Mouse (Mus musculus) stomach, embryonic 15.5 days (tissue): ENCODE measurements at regions not wholly inside any gene's neighbourhood (a gene's known extent, or its start where the extent isn't known, plus 50 kb on each side); places are given as distances from the start of the nearest gene placed in this dataset.

ENCODE experiments used
- ATAC-seq: fragments of 200-750 bp; cut with Nextera tagmentation; 2 replicates; pipeline ENCODE4 v1.8.0; 2017; ENCODE audit warnings: low read depth, moderate number of reproducible peaks, moderate TSS enrichment; ENCODE audit not compliant: insufficient read depth, low FRiP score
- H3K27ac ChIP-seq: fragments of 300-500 bp; sonication (generic); 2 replicates; pipeline ENCODE4 v1.5.1; 2015; ENCODE audit warnings: mild to moderate bottlenecking, inconsistent platforms
- H3K27me3 ChIP-seq: fragments of 300-500 bp; sonication (generic); replicated peaks from 2 replicates; pipeline ENCODE4 v1.6.1; 2015; ENCODE audit warnings: inconsistent platforms
- H3K36me3 ChIP-seq: fragments of 300-500 bp; sonication (generic); 2 replicates; pipeline ENCODE4 v1.6.1; 2015; ENCODE audit warnings: inconsistent platforms
- H3K4me1 ChIP-seq: fragments of 300-500 bp; sonication (generic); 2 replicates; pipeline ENCODE4 v1.6.1; 2015; ENCODE audit warnings: inconsistent platforms
- H3K4me2 ChIP-seq: fragments of 300-500 bp; sonication (generic); 2 replicates; pipeline ENCODE4 v1.6.1; 2015; ENCODE audit warnings: mild to moderate bottlenecking, inconsistent platforms
- H3K4me3 ChIP-seq: fragments of 300-500 bp; sonication (generic); replicated peaks from 2 replicates; pipeline ENCODE4 v1.5.1; 2015; ENCODE audit warnings: inconsistent platforms
- H3K9ac ChIP-seq: fragments of 300-500 bp; sonication (generic); 2 replicates; pipeline ENCODE4 v1.6.1; 2015; ENCODE audit warnings: inconsistent platforms
- H3K9me3 ChIP-seq: fragments of 300-500 bp; sonication (generic); 2 replicates; pipeline ENCODE4 v1.6.1; 2016; ENCODE audit warnings: inconsistent platforms
- WGBS: fragments of 180-500 bp; shearing (Covaris S2); methylation state at CpG from one replicate; pipeline ENCODE4 v1.1.7; 2015; 5-methylcytosine and 5-hydroxymethylcytosine counted together

- Histone ChIP-seq H3K4me1 (peaks cover 3% of the 10 kb centered on the region; the same call in 1 of the 2 replicates), H3K27ac (no peak overlapping the region), H3K36me3 (no peaks in the 10 kb centered on the region), H3K9ac (no peak overlapping the region), H3K4me3 (no peak overlapping the region), H3K4me2 (no peak overlapping the region), H3K9me3 (no peaks in the 10 kb centered on the region), H3K27me3 (no peaks in the 10 kb centered on the region)
- 75% methylated on average over 13 of the region's 13 CpGs for WGBS
- peak; percentile 27; the same call in 1 of the 2 replicates for ATAC-seq
Observed at GRCm38 (mm10) chr15:51592511-51593498, 2291.9 kb upstream of the Gm7489 start.

GRCm38 (mm10) chr15:51594060-51594459 is 2290.6 kb upstream of the Gm7489 start:
- H3K4me2 ChIP-seq, result no peak overlapping the region
- 54% methylated on average over 5 of the region's 5 CpGs for WGBS
- H3K4me3 ChIP-seq, result no peak overlapping the region
- no peak for ATAC-seq
- no peaks in the 10 kb centered on the region for H3K36me3 ChIP-seq
- H3K9ac ChIP-seq, result no peak overlapping the region
- peaks cover 3% of the 10 kb centered on the region; the same call in 1 of the 2 replicates for H3K4me1 ChIP-seq
- H3K27ac ChIP-seq, result no peak overlapping the region
- no peaks in the 10 kb centered on the region for H3K9me3 ChIP-seq
- H3K27me3 ChIP-seq, result no peaks in the 10 kb centered on the region

DNA sequence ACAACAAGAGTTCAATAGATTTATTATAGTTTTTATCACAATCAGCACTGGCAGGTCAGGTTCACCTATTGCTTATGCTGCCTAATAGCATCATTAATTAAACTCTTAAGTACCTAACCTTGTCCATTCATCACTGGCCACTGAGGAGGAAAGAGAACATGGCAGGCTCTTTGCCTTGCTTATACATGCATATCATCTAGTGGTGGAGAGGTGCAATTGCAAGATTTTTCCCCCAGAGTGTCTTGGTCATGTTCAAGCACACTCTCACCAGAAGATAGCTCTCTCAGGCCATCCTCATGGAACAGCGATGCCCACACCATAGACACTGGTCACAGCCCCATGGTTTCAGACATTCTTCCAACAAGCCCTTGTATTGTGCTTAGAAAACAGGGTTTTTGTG is 2289.1 kb upstream of the Gm7489 start:
- no peaks in the 10 kb centered on the region for H3K27me3 ChIP-seq
- no peak overlapping the region for H3K9ac ChIP-seq
- no peaks in the 10 kb centered on the region for H3K36me3 ChIP-seq
- peaks cover 3% of the 10 kb centered on the region; the same call in 1 of the 2 replicates for H3K4me1 ChIP-seq
- ATAC-seq, result no peak
- WGBS, result 77% methylated on average over 1 of the region's 1 CpGs
- H3K4me2 ChIP-seq, result no peak overlapping the region
- H3K9me3 ChIP-seq, result no peaks in the 10 kb centered on the region
- H3K27ac ChIP-seq, result no peak overlapping the region
- H3K4me3 ChIP-seq, result no peak overlapping the region

- no peaks in the 10 kb centered on the region for H3K4me1 ChIP-seq
- no peaks in the 10 kb centered on the region for H3K27me3 ChIP-seq
- no peak overlapping the region for H3K9ac ChIP-seq
- H3K9me3 ChIP-seq, result no peaks in the 10 kb centered on the region
- no peak overlapping the region for H3K4me2 ChIP-seq
- 83% methylated on average over 3 of the region's 3 CpGs for WGBS
- H3K36me3 ChIP-seq, result no peaks in the 10 kb centered on the region
- no peak overlapping the region for H3K27ac ChIP-seq
- no peak overlapping the region for H3K4me3 ChIP-seq
- ATAC-seq, result no peak
Observed at GRCm38 (mm10) chr15:51597841-51598240, 2286.9 kb upstream of the Gm7489 start.

- 52% methylated on average over 9 of the region's 10 CpGs for whole genome bisulfite sequencing
- no peak for ATAC-seq
- H3K9me3 ChIP-seq, result no peaks in the 10 kb centered on the region
- no peak overlapping the region for H3K9ac ChIP-seq
- H3K36me3 ChIP-seq, result no peaks in the 10 kb centered on the region
- no peak overlapping the region for H3K4me2 ChIP-seq
- no peak overlapping the region for H3K4me3 ChIP-seq
- H3K27me3 ChIP-seq, result no peaks in the 10 kb centered on the region
- H3K27ac ChIP-seq, result no peak overlapping the region
- H3K4me1 ChIP-seq, result no peaks in the 10 kb centered on the region
Observed at GRCm38 (mm10) chr15:51601128-51601855, 2283.4 kb upstream of the Gm7489 start.

- no peaks in the 10 kb centered on the region for H3K9me3 ChIP-seq
- no peak overlapping the region for H3K4me3 ChIP-seq
- no peak for ATAC-seq
- H3K36me3 ChIP-seq, result no peaks in the 10 kb centered on the region
- H3K4me2 ChIP-seq, result no peak overlapping the region
- H3K27ac ChIP-seq, result no peak overlapping the region
- no peaks in the 10 kb centered on the region for H3K4me1 ChIP-seq
- H3K27me3 ChIP-seq, result no peaks in the 10 kb centered on the region
- no peak overlapping the region for H3K9ac ChIP-seq
- WGBS, result 92% methylated on average over 6 of the region's 6 CpGs
Observed at GRCm38 (mm10) chr15:51621455-51621854, 2263.3 kb upstream of the Gm7489 start.

GRCm38 (mm10) chr15:51627463-51627862 is 2257.2 kb upstream of the Gm7489 start:
- H3K4me1 ChIP-seq, result no peaks in the 10 kb centered on the region
- H3K27me3 ChIP-seq, result no peaks in the 10 kb centered on the region
- H3K36me3 ChIP-seq, result no peaks in the 10 kb centered on the region
- H3K4me2 ChIP-seq, result no peak overlapping the region
- no peak overlapping the region for H3K27ac ChIP-seq
- WGBS, result 90% methylated on average over 5 of the region's 5 CpGs
- H3K9ac ChIP-seq, result no peak overlapping the region
- no peaks in the 10 kb centered on the region for H3K9me3 ChIP-seq
- no peak overlapping the region for H3K4me3 ChIP-seq
- no peak for ATAC-seq

- Histone ChIP-seq H3K36me3 (no peaks in the 10 kb centered on the region), H3K4me1 (no peaks in the 10 kb centered on the region), H3K27ac (no peak overlapping the region), H3K9me3 (no peaks in the 10 kb centered on the region), H3K9ac (no peak overlapping the region), H3K27me3 (no peaks in the 10 kb centered on the region), H3K4me3 (no peak overlapping the region), H3K4me2 (no peak overlapping the region)
- ATAC-seq, result no peak
- WGBS, result 42% methylated on average over 4 of the region's 4 CpGs
Observed at GRCm38 (mm10) chr15:51628518-51628917, 2256.2 kb upstream of the Gm7489 start.

DNA sequence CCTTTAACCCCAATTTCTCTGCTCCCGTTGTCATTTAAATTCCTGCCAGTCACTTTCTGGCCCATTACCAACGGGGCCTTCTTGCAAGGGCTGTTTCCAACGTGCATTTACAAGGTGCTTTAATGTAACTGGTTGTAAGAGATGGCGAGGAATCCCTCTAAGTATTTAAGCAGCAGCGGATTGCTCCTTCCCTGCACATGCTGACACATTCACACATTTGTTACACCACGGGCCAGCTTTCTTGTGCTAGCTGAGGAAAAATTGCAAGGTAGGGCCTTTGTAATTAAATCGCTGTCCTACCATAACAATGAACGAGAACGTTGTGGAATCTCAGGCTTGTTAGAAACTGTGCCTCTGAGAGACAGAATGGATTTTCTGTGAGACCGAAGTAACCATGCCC is 2252.8 kb upstream of the Gm7489 start:
- H3K27me3 ChIP-seq, result no peaks in the 10 kb centered on the region
- H3K4me1 ChIP-seq, result no peaks in the 10 kb centered on the region
- H3K9ac ChIP-seq, result no peak overlapping the region
- no peak overlapping the region for H3K4me3 ChIP-seq
- no peak overlapping the region for H3K4me2 ChIP-seq
- no peaks in the 10 kb centered on the region for H3K36me3 ChIP-seq
- H3K9me3 ChIP-seq, result no peaks in the 10 kb centered on the region
- no peak for ATAC-seq
- H3K27ac ChIP-seq, result no peak overlapping the region
- WGBS, result 78% methylated on average over 10 of the region's 10 CpGs

DNA sequence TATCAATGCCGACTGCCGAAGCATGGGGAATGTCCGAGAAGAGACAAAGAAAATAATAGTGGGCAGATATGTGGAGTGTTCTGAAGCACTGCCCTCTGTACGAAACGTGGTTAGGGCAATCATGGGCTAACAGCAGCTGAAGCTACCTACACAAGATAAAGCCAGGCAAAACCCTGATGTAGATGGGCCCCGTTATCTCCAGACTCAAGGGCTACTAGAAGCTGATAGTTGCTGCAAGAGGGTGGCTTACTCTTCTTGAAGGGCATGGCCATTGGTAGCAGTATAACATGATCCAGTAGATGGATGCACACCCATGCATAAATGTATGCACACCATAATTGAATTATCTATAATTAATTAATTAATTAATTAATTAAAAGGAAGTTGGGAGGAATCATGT is 2251.6 kb upstream of the Gm7489 start:
- H3K27me3 ChIP-seq, result no peaks in the 10 kb centered on the region
- no peak overlapping the region for H3K4me2 ChIP-seq
- ATAC-seq, result no peak
- H3K36me3 ChIP-seq, result no peaks in the 10 kb centered on the region
- H3K4me3 ChIP-seq, result no peak overlapping the region
- 89% methylated on average over 6 of the region's 6 CpGs for WGBS
- no peak overlapping the region for H3K9ac ChIP-seq
- H3K9me3 ChIP-seq, result no peaks in the 10 kb centered on the region
- H3K4me1 ChIP-seq, result no peaks in the 10 kb centered on the region
- H3K27ac ChIP-seq, result no peak overlapping the region

- no peaks in the 10 kb centered on the region for H3K36me3 ChIP-seq
- no peak overlapping the region for H3K4me3 ChIP-seq
- no peaks in the 10 kb centered on the region for H3K27me3 ChIP-seq
- H3K9me3 ChIP-seq, result no peaks in the 10 kb centered on the region
- ATAC-seq, result no peak
- H3K9ac ChIP-seq, result no peak overlapping the region
- 43% methylated on average over 7 of the region's 7 CpGs for WGBS
- no peaks in the 10 kb centered on the region for H3K4me1 ChIP-seq
- H3K4me2 ChIP-seq, result 0 out of 2 replicates have a peak overlapping the region, but pooled peaks have one; percentile 14
- no peak overlapping the region for H3K27ac ChIP-seq
Observed at GRCm38 (mm10) chr15:51634726-51635125, 2250.0 kb upstream of the Gm7489 start.
